Comparison of ENCODE assay signal across 25 mouse cellular contexts in the genomic region with DNA sequence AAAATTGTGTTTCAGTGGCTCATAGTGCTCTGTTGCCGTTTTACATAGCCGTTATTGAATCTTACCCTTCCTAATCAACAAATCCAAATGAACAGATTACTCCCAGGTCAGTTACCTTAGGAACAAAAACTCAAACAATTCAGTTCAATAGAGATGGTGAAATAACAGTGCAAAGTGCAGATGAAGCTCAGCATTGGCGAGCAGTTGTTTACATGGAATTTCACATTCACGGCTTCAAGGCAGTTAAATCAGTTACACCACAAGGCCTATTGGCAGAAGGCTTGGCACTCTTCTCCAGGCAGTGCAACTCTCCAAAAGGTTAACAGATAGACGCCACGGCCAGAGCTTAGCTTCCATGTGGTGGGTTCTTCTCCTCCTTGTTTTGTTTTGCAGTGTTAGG.
DNase-seq lines count a peak whose midpoint lies in the region; ATAC-seq and TF ChIP-seq lines count a peak whose summit lies in the region.
"Had no signal": no experiment of that assay in that cellular context is flagged by ENCODE, and none has a peak within 500 bp of the region (broad histone marks: within the 10 kb centered on the region; RNA-seq: fewer than 3 reads in every experiment).

No protein-coding gene starts in this region.

- no peak for TF ChIP-seq EP300 in stomach, postnatal 0 days (optimal IDR thresholded peaks at IDR 0.05)

- peak; percentile 100 for DNase-seq in liver, adult 2 months (ENCODE audit: extremely low read depth, low read depth, low spot score)
- DNase-seq in liver: no peak
- DNase-seq in liver, embryonic 11.5 days (ENCODE audit: low spot score): no peak
- DNase-seq in stomach, postnatal 0 days (ENCODE audit: low spot score): no peak
- no peak for DNase-seq in thymus, postnatal 0 days (ENCODE audit: low spot score)
- no peak for DNase-seq in spleen, adult 12 weeks (ENCODE audit: low spot score)
- DNase-seq: adrenal gland, postnatal 10 days; B cell, adult 2 months; cerebellum, adult 11 months; cerebellum, adult 8-10 months; cerebellum, postnatal 14 days; embryo, embryonic 11 days; gastrocnemius, postnatal 36 days; heart, adult 18-20 months; heart, postnatal 10 days; heart, postnatal 4 days had no signal

- no peak overlapping the region for H3K4me3 ChIP-seq in liver, adult 2 months (ENCODE audit: insufficient read depth, low read depth, low read length)
- H3K4me3 ChIP-seq in liver, embryonic 11.5 days (ENCODE audit: low read depth, low read length): no peak overlapping the region
- no peak overlapping the region for H3K4me3 ChIP-seq in liver, embryonic 15.5 days (replicated peaks)
- no peak overlapping the region for H3K4me3 ChIP-seq in stomach, postnatal 0 days (ENCODE audit: low read depth, low read length)
- H3K4me3 ChIP-seq: embryonic facial prominence, embryonic 15.5 days; erythroblast, embryonic 14.5 days; forebrain, embryonic 10.5 days; heart, embryonic 10.5 days had no signal

- no peaks in the 10 kb centered on the region for H3K9me3 ChIP-seq in liver, embryonic 11.5 days (ENCODE audit: control insufficient read depth, low read length)
- no peaks in the 10 kb centered on the region for H3K9me3 ChIP-seq in liver, embryonic 15.5 days (replicated peaks)
- no peaks in the 10 kb centered on the region for H3K9me3 ChIP-seq in stomach, postnatal 0 days (ENCODE audit: control insufficient read depth, low read length)
- H3K9me3 ChIP-seq: embryonic facial prominence, embryonic 15.5 days; forebrain, embryonic 10.5 days; heart, embryonic 10.5 days had no signal

- no peak for TF ChIP-seq POLR2A in liver, adult 2 months (IDR thresholded peaks at IDR 0.05; ENCODE audit: extremely low read depth, insufficient read depth, low read length)

- H3K9ac ChIP-seq in liver, adult 2 months (ENCODE audit: low read depth, low read length): no peak overlapping the region
- H3K9ac ChIP-seq in liver, embryonic 11.5 days (ENCODE audit: low read depth, low read length): no peak overlapping the region
- no peak overlapping the region for H3K9ac ChIP-seq in liver, embryonic 15.5 days
- no peak overlapping the region for H3K9ac ChIP-seq in stomach, postnatal 0 days (ENCODE audit: low read length)
- H3K9ac ChIP-seq: embryonic facial prominence, embryonic 15.5 days had no signal

- 0 out of 2 replicates have a peak, but pooled peaks have one; percentile 31 for ATAC-seq in liver, embryonic 11.5 days (replicated peaks; ENCODE audit: low FRiP score)
- peak; percentile 73 for ATAC-seq in liver, embryonic 15.5 days (ENCODE audit: insufficient read depth)
- peak; percentile 49; the same call in 1 of the 2 replicates for ATAC-seq in stomach, postnatal 0 days (ENCODE audit: low FRiP score, low TSS enrichment)
- ATAC-seq in granulocyte monocyte progenitor cell, adult 5-6 weeks (replicated peaks; ENCODE audit: poor library complexity, severe bottlenecking): no peak
- ATAC-seq: CD4-positive, CD25-positive, alpha-beta regulatory T cell, adult 4 months; forebrain, embryonic 14.5 days had no signal

- no peak overlapping the region for H3K27ac ChIP-seq in liver, adult 2 months (replicated peaks; ENCODE audit: insufficient read depth, low read depth, low read length)
- H3K27ac ChIP-seq in liver, embryonic 11.5 days (ENCODE audit: low read depth, low read length): no peak overlapping the region
- H3K27ac ChIP-seq in liver, embryonic 15.5 days (replicated peaks): no peak overlapping the region
- H3K27ac ChIP-seq in stomach, postnatal 0 days (replicated peaks): no peak overlapping the region
- H3K27ac ChIP-seq: embryonic facial prominence, embryonic 15.5 days; forebrain, embryonic 10.5 days; heart, embryonic 10.5 days had no signal

- no peaks in the 10 kb centered on the region for H3K79me2 ChIP-seq in liver, adult 2 months (ENCODE audit: control insufficient read depth, insufficient read depth, low read length)

- no peak overlapping the region for H3K4me2 ChIP-seq in liver, embryonic 11.5 days
- H3K4me2 ChIP-seq in liver, embryonic 15.5 days: 0 out of 2 replicates have a peak overlapping the region, but pooled peaks have one; percentile 15
- no peak overlapping the region for H3K4me2 ChIP-seq in stomach, postnatal 0 days (replicated peaks; ENCODE audit: low read depth)
- H3K4me2 ChIP-seq: embryonic facial prominence, embryonic 15.5 days had no signal

- H3K4me1 ChIP-seq in liver, adult 2 months (ENCODE audit: control insufficient read depth, insufficient read depth, low read length): peaks cover 17% of the 10 kb centered on the region
- no peaks in the 10 kb centered on the region; the same call in 1 of the 2 replicates for H3K4me1 ChIP-seq in liver, embryonic 11.5 days (replicated peaks; ENCODE audit: control insufficient read depth, insufficient read depth, low read length)
- H3K4me1 ChIP-seq in liver, embryonic 15.5 days (replicated peaks): no peaks in the 10 kb centered on the region
- H3K4me1 ChIP-seq in stomach, postnatal 0 days (replicated peaks; ENCODE audit: control insufficient read depth, insufficient read depth): no peaks in the 10 kb centered on the region
- H3K4me1 ChIP-seq: embryonic facial prominence, embryonic 15.5 days had no signal

- WGBS in liver, adult 2 months: 31% methylated on average over 6 of the region's 6 CpGs
- WGBS in liver, embryonic 11.5 days: 79% methylated on average over 6 of the region's 6 CpGs
- WGBS in liver, embryonic 15.5 days (ENCODE audit: insufficient replicate concordance): 61% methylated on average over 6 of the region's 6 CpGs
- 63% methylated on average over 6 of the region's 6 CpGs for WGBS in stomach, postnatal 0 days

- no peaks in the 10 kb centered on the region for H3K36me3 ChIP-seq in liver, adult 2 months (ENCODE audit: control insufficient read depth, insufficient read depth, low read length)
- H3K36me3 ChIP-seq in liver, embryonic 11.5 days (ENCODE audit: control insufficient read depth, insufficient read depth, low read length): no peaks in the 10 kb centered on the region
- H3K36me3 ChIP-seq in liver, embryonic 15.5 days (replicated peaks): no peaks in the 10 kb centered on the region
- H3K36me3 ChIP-seq in stomach, postnatal 0 days (ENCODE audit: control insufficient read depth, insufficient read depth, low read length): no peaks in the 10 kb centered on the region
- H3K36me3 ChIP-seq: embryonic facial prominence, embryonic 15.5 days; forebrain, embryonic 10.5 days; G1E; heart, embryonic 10.5 days had no signal

- TF ChIP-seq CTCF in liver, adult 2 months (IDR thresholded peaks at IDR 0.05; ENCODE audit: low read depth, low read length): no peak
- TF ChIP-seq CTCF in stomach, postnatal 0 days (IDR thresholded peaks at IDR 0.05; ENCODE audit: low read depth): no peak

- H3K27me3 ChIP-seq in liver, adult 2 months (ENCODE audit: control insufficient read depth, insufficient read depth, low read length): no peaks in the 10 kb centered on the region; the same call in 1 of the 2 replicates
- H3K27me3 ChIP-seq in liver, embryonic 11.5 days (replicated peaks; ENCODE audit: control insufficient read depth, insufficient read depth, low read length): no peaks in the 10 kb centered on the region
- H3K27me3 ChIP-seq in liver, embryonic 15.5 days: no peaks in the 10 kb centered on the region
- no peaks in the 10 kb centered on the region for H3K27me3 ChIP-seq in stomach, postnatal 0 days (ENCODE audit: control insufficient read depth, insufficient read depth, low read length)
- H3K27me3 ChIP-seq: embryonic facial prominence, embryonic 15.5 days had no signal
